Comparison of ENCODE assay signal across 10 mouse cellular contexts in the genomic region with DNA sequence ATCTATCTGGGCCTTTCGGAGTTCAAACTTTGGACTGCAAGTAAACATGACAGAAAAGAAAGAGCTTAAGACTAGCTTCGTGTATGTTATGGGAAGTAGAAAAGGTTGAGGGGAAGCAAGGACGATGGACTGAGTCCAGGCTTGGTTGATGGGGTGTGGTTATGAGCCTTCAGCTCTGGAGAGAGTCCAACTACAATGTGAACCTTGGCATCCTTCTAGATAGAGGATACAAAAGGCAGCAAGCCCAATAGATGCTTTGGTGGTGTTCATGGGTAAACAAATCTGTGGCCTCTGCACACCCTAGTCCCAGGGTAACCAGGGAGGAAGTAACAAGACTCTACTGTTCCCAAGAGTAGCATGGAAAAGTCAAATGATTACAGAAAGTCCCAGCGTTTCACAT. TPM values are rescaled to one million over a fixed set of nuclear protein-coding genes. Genes with fewer than 3 reads are reported as not detected.
A peak's percentile ranks its signal among the peaks of the same experiment; 100 is the strongest.
DNase-seq lines count a peak whose midpoint lies in the region; ATAC-seq and TF ChIP-seq lines count a peak whose summit lies in the region.
"Had no signal": no experiment of that assay in that cellular context is flagged by ENCODE, and none has a peak within 500 bp of the region (broad histone marks: within the 10 kb centered on the region; RNA-seq: fewer than 3 reads in every experiment).

No protein-coding gene starts in this region.

- no peak overlapping the region for H3K9ac ChIP-seq in lung, embryonic 15.5 days
- no peak overlapping the region for H3K9ac ChIP-seq in lung, postnatal 0 days (replicated peaks; ENCODE audit: low read depth)
- H3K9ac ChIP-seq in midbrain, embryonic 16.5 days (ENCODE audit: low read depth, low read length) = no peak overlapping the region
- H3K9ac ChIP-seq: forebrain, embryonic 13.5 days had no signal

- 36% methylated on average over 4 of the region's 4 CpGs for WGBS in lung, embryonic 15.5 days
- WGBS in lung, adult 2 months = 25% methylated on average over 4 of the region's 4 CpGs
- WGBS in lung, postnatal 0 days = 29% methylated on average over 4 of the region's 4 CpGs
- WGBS in forebrain, embryonic 10.5 days = 80% methylated on average over 4 of the region's 4 CpGs
- 84% methylated on average over 4 of the region's 4 CpGs for WGBS in midbrain, embryonic 16.5 days

- no peak for TF ChIP-seq POLR2A in lung, adult 2 months (IDR thresholded peaks at IDR 0.05; ENCODE audit: borderline replicate concordance, extremely low read depth, low read depth, low read length)

- peak; percentile 61; the same call in 1 of the 2 replicates for ATAC-seq in lung, embryonic 15.5 days (ENCODE audit: borderline replicate concordance, extremely low read depth, low FRiP score, low TSS enrichment)
- peak; percentile 27; the same call in 1 of the 2 replicates for ATAC-seq in lung, postnatal 0 days
- no peak for ATAC-seq in midbrain, embryonic 16.5 days
- ATAC-seq: forebrain, embryonic 13.5 days had no signal

- intact Hi-C loops in gastrocnemius, adult 2 months (cut with DNase I) = no loop called here
- intact Hi-C loops in gastrocnemius, postnatal 14 days (cut with DNase I; ENCODE audit: low total_unique reads) = no loop called here

- H3K4me3 ChIP-seq in gastrocnemius, adult 2 months = no peak overlapping the region
- H3K4me3 ChIP-seq in lung, embryonic 15.5 days = no peak overlapping the region
- H3K4me3 ChIP-seq in lung, adult 2 months (replicated peaks; ENCODE audit: extremely low read depth, low read depth, low read length) = no peak overlapping the region
- H3K4me3 ChIP-seq in lung, postnatal 0 days (ENCODE audit: low read depth, low read length) = no peak overlapping the region
- H3K4me3 ChIP-seq in forebrain, embryonic 10.5 days = no peak overlapping the region
- no peak overlapping the region for H3K4me3 ChIP-seq in midbrain, embryonic 16.5 days (ENCODE audit: low read depth, low read length)
- H3K4me3 ChIP-seq: forebrain, embryonic 13.5 days had no signal

- DNase-seq in gastrocnemius, adult 2 months = no peak
- DNase-seq in gastrocnemius, postnatal 14 days = no peak
- no peak for DNase-seq in lung, adult 2 months
- peak; percentile 15 for DNase-seq in lung, postnatal 0 days (ENCODE audit: low spot score)
- DNase-seq in forebrain, embryonic 10.5 days (ENCODE audit: extremely low spot score, low spot score) = no peak
- no peak for DNase-seq in urinary bladder, postnatal 25 days (ENCODE audit: low spot score)
- DNase-seq: cerebellum, adult 8-10 months had no signal

- no peaks in the 10 kb centered on the region for H3K27me3 ChIP-seq in lung, embryonic 15.5 days
- H3K27me3 ChIP-seq in lung, postnatal 0 days (replicated peaks; ENCODE audit: insufficient read depth, low read length) = no peaks in the 10 kb centered on the region
- H3K27me3 ChIP-seq in forebrain, embryonic 10.5 days (ENCODE audit: poor library complexity, severe bottlenecking) = no peaks in the 10 kb centered on the region
- no peaks in the 10 kb centered on the region for H3K27me3 ChIP-seq in midbrain, embryonic 16.5 days (ENCODE audit: control insufficient read depth, insufficient read depth, low read depth, low read length)
- H3K27me3 ChIP-seq: forebrain, embryonic 13.5 days had no signal

- H3K4me1 ChIP-seq in lung, embryonic 15.5 days = peaks cover 23% of the 10 kb centered on the region
- peaks cover 10% of the 10 kb centered on the region for H3K4me1 ChIP-seq in lung, adult 2 months (ENCODE audit: control insufficient read depth, insufficient read depth, low read length)
- H3K4me1 ChIP-seq in lung, postnatal 0 days (ENCODE audit: insufficient read depth, low read depth, low read length) = no peaks in the 10 kb centered on the region
- H3K4me1 ChIP-seq in forebrain, embryonic 10.5 days = no peaks in the 10 kb centered on the region
- H3K4me1 ChIP-seq in midbrain, embryonic 16.5 days (ENCODE audit: control insufficient read depth, insufficient read depth, low read length) = no peaks in the 10 kb centered on the region
- H3K4me1 ChIP-seq: forebrain, embryonic 13.5 days had no signal

- H3K9me3 ChIP-seq in lung, embryonic 15.5 days = no peaks in the 10 kb centered on the region; the same call in 1 of the 2 replicates
- peaks cover 4% of the 10 kb centered on the region; the same call in 1 of the 2 replicates for H3K9me3 ChIP-seq in lung, postnatal 0 days (ENCODE audit: low read length)
- no peaks in the 10 kb centered on the region for H3K9me3 ChIP-seq in forebrain, embryonic 10.5 days
- H3K9me3 ChIP-seq in midbrain, embryonic 16.5 days (replicated peaks; ENCODE audit: control insufficient read depth, low read length, poor library complexity, severe bottlenecking) = no peaks in the 10 kb centered on the region; the same call in 1 of the 2 replicates
- H3K9me3 ChIP-seq: forebrain, embryonic 13.5 days had no signal

- H3K4me2 ChIP-seq in lung, embryonic 15.5 days = peak overlapping the region; percentile 3; the same call in 1 of the 2 replicates
- no peak overlapping the region for H3K4me2 ChIP-seq in lung, postnatal 0 days (replicated peaks; ENCODE audit: low read depth, low read length)
- no peak overlapping the region for H3K4me2 ChIP-seq in midbrain, embryonic 16.5 days (ENCODE audit: low read length)
- H3K4me2 ChIP-seq: forebrain, embryonic 13.5 days had no signal

- H3K27ac ChIP-seq in gastrocnemius, adult 2 months = peak overlapping the region; percentile 16; the same call in 1 of the 2 replicates
- H3K27ac ChIP-seq in lung, embryonic 15.5 days = peak overlapping the region; percentile 71
- 0 out of 2 replicates have a peak overlapping the region, but pooled peaks have one; percentile 2 for H3K27ac ChIP-seq in lung, postnatal 0 days (ENCODE audit: low read length)
- H3K27ac ChIP-seq in forebrain, embryonic 10.5 days = no peak overlapping the region
- no peak overlapping the region for H3K27ac ChIP-seq in midbrain, embryonic 16.5 days (ENCODE audit: low read length)
- H3K27ac ChIP-seq: forebrain, embryonic 13.5 days had no signal

- TF ChIP-seq EP300 in lung, postnatal 0 days (IDR thresholded peaks at IDR 0.05) = no peak

- no peak for TF ChIP-seq CTCF in gastrocnemius, adult 2 months (IDR thresholded peaks at IDR 0.05)
- TF ChIP-seq CTCF in lung, adult 2 months (IDR thresholded peaks at IDR 0.05; ENCODE audit: insufficient read depth, low read length) = no peak
- no peak for TF ChIP-seq CTCF in lung, postnatal 0 days (IDR thresholded peaks at IDR 0.05)

- H3K36me3 ChIP-seq in lung, embryonic 15.5 days = no peaks in the 10 kb centered on the region
- H3K36me3 ChIP-seq in lung, postnatal 0 days (ENCODE audit: insufficient read depth, low read length) = no peaks in the 10 kb centered on the region
- no peaks in the 10 kb centered on the region for H3K36me3 ChIP-seq in forebrain, embryonic 10.5 days (replicated peaks)
- H3K36me3 ChIP-seq in midbrain, embryonic 16.5 days (ENCODE audit: control insufficient read depth, insufficient read depth, low read length) = no peaks in the 10 kb centered on the region

RNA-seq across cellular contexts. Expression of a gene that starts 14.9 kb away (rescaled TPM):
- 10 to 100 TPM; 17.7 to 17.8 TPM for total RNA-seq in gastrocnemius, adult 2 months (2021)
- total RNA-seq in gastrocnemius, postnatal 14 days (2021) = 10 to 100 TPM; 12.0 to 14.1 TPM
- polyA plus RNA-seq in lung, embryonic 15.5 days (2015; fragmentation: Nextera tagmentation; extraction: Ambion mirVana) = 14.1 TPM in 2 replicates
- polyA plus RNA-seq in lung, adult 2 months (2012; rRNA removed) = 1.4 and 2.5 TPM in 2 replicates
- 6.7 and 7.4 TPM in 2 replicates for polyA plus RNA-seq in lung, postnatal 0 days (2015; fragmentation: Nextera tagmentation; extraction: Ambion mirVana)
- 19.7 and 22.9 TPM in 2 replicates for polyA plus RNA-seq in forebrain, embryonic 10.5 days (2016; fragmentation: Nextera tagmentation; extraction: Ambion mirVana)
- polyA plus RNA-seq in midbrain, embryonic 16.5 days (2015; fragmentation: Nextera tagmentation; extraction: Ambion mirVana) = 13.6 and 14.7 TPM in 2 replicates

RNA-seq across cellular contexts. Expression of a gene that starts 28.5 kb away (rescaled TPM):
- 10 to 100 TPM; 94.1 to 96.3 TPM for total RNA-seq in gastrocnemius, adult 2 months (2021)
- 10 to 100 TPM; 52.1 to 70.5 TPM for total RNA-seq in gastrocnemius, postnatal 14 days (2021)
- 14.8 and 16.1 TPM in 2 replicates for polyA plus RNA-seq in lung, embryonic 15.5 days (2015; fragmentation: Nextera tagmentation; extraction: Ambion mirVana)
- polyA plus RNA-seq in lung, adult 2 months (2012; rRNA removed) = 58.5 and 63.0 TPM in 2 replicates
- 5.9 and 7.1 TPM in 2 replicates for polyA plus RNA-seq in lung, postnatal 0 days (2015; fragmentation: Nextera tagmentation; extraction: Ambion mirVana)
- 15.4 and 15.9 TPM in 2 replicates for polyA plus RNA-seq in forebrain, embryonic 10.5 days (2016; fragmentation: Nextera tagmentation; extraction: Ambion mirVana)
- 47.2 and 52.4 TPM in 2 replicates for polyA plus RNA-seq in midbrain, embryonic 16.5 days (2015; fragmentation: Nextera tagmentation; extraction: Ambion mirVana)

Comparison
In these comparisons a context has a peak if more than half of its experiments do, and no peak if none do; other contexts are left out.
1. H3K27ac ChIP-seq: peak in gastrocnemius, adult 2 months (single experiment), lung, embryonic 15.5 days (single experiment) and lung, postnatal 0 days (single experiment); none in forebrain, embryonic 10.5 days (single experiment) and midbrain, embryonic 16.5 days (single experiment).